Comparison of ENCODE assay signal across 22 mouse cellular contexts in the genomic region with DNA sequence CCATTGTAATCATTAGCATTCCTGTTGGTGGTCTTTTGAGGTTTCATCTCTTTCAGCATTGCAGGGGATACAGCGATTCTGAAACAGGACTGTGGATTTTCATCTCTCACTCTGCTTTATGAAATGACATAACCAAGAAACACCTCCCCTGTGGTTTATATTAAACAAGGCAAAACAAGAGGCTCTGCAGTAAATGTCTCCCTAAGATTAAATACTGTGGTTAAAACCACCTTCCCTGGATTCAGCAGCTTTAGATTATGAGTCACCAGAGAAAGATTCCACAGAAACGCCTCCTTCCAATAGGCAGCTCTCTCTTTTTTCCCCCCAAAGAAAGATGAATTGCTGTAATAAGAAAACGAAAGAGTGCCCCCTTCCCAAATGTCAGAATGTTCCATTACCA. TPM values are rescaled to one million over a fixed set of nuclear protein-coding genes. Genes with fewer than 3 reads are reported as not detected.
"Had no signal": no experiment of that assay in that cellular context is flagged by ENCODE, and none has a peak within 500 bp of the region (broad histone marks: within the 10 kb centered on the region; RNA-seq: fewer than 3 reads in every experiment).

No protein-coding gene starts in this region.

- H3K4me3 ChIP-seq: limb, embryonic 12.5 days; liver, embryonic 15.5 days; midbrain, embryonic 10.5 days; stomach, embryonic 15.5 days had no signal

- H3K36me3 ChIP-seq: limb, embryonic 12.5 days; liver, embryonic 15.5 days; midbrain, embryonic 10.5 days; stomach, embryonic 15.5 days had no signal

- H3K4me1 ChIP-seq: liver, embryonic 15.5 days; midbrain, embryonic 10.5 days; stomach, embryonic 15.5 days had no signal

- H3K9ac ChIP-seq: limb, embryonic 12.5 days; liver, embryonic 15.5 days; stomach, embryonic 15.5 days had no signal

- H3K27ac ChIP-seq: limb, embryonic 12.5 days; liver, embryonic 15.5 days; midbrain, embryonic 10.5 days; stomach, embryonic 15.5 days had no signal

- H3K9me3 ChIP-seq: limb, embryonic 12.5 days; liver, embryonic 15.5 days; midbrain, embryonic 10.5 days; stomach, embryonic 15.5 days had no signal

- ATAC-seq: intestine, postnatal 0 days; lung, postnatal 0 days had no signal

- DNase-seq: kidney, adult 8-10 months; kidney, postnatal 25 days; layer of hippocampus, postnatal 36 days; lung, adult 2 months; lung, postnatal 4 days; midbrain, embryonic 14.5 days; spleen, adult 18-20 months; thymus, adult 2 months; thymus, postnatal 25 days had no signal

- H3K4me2 ChIP-seq: limb, embryonic 12.5 days; liver, embryonic 11.5 days; liver, embryonic 15.5 days; stomach, embryonic 15.5 days had no signal

- H3K27me3 ChIP-seq: limb, embryonic 12.5 days; liver, embryonic 15.5 days; stomach, embryonic 15.5 days had no signal

RNA-seq across cellular contexts. Expression of a gene that starts 4.9 kb away (rescaled TPM):
- total RNA-seq: layer of hippocampus, postnatal 36 days; left cerebral cortex, adult 8-10 months; left cerebral cortex, postnatal 25 days; megakaryocyte, adult 5-6 weeks; monocyte, adult 5-6 weeks; neutrophil, adult 5-6 weeks had no signal
- polyA plus RNA-seq: intestine, postnatal 0 days; kidney, embryonic 16.5 days; limb, embryonic 12.5 days; liver, embryonic 11.5 days; liver, embryonic 15.5 days; midbrain, embryonic 10.5 days; midbrain, embryonic 14.5 days; thymus, adult 2 months had no signal
